Mouse (Mus musculus) mouse trophoblast stem cell (cell line): ENCODE measurements around the gene Inka1.

Experiments used
- in situ Hi-C, 2 experiments: fragments of 300-500 bp; cut with MseI, MboI; formaldehyde crosslinking; loops; 2 replicates in 1 of 2; 3 replicates in 1 of 2; pipeline ENCODE4 v1.15.1; 2025

Inka1 gene

DNA sequence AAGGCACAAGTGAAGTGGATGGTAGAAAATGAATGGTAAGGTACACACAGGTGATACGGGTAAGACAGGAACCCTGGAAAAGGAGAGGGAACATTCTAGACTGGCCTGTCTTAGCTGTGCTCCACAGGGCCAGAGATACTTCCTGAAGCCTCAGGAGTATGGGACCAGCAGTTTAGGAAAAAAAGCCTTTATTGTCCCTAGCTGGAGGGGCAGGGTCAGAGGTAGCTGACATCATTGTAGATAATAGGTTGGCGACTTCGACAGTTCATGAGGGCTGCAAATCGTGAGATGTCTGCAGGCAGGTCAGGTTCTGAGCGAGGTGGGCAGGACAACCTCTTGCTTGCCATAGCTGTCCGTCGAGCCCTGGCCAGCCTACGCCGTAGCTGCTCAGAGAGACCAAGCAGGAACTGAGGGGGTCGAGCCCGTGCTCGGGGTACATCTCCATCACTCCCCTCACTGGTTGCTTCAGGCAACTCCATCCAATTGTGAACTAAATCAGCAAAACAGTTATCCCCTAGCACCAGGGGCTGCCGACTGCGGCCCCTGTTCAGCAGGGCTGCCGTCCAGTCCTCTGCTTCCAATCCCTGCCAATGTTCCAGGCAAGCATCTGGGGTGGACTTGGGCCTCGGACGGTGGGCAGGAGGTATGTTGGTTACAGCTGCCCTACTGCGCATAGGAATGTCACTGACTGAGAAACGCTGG lies 1.5 kb downstream of the Inka1 start:
- in situ Hi-C loops: no loop called here

DNA sequence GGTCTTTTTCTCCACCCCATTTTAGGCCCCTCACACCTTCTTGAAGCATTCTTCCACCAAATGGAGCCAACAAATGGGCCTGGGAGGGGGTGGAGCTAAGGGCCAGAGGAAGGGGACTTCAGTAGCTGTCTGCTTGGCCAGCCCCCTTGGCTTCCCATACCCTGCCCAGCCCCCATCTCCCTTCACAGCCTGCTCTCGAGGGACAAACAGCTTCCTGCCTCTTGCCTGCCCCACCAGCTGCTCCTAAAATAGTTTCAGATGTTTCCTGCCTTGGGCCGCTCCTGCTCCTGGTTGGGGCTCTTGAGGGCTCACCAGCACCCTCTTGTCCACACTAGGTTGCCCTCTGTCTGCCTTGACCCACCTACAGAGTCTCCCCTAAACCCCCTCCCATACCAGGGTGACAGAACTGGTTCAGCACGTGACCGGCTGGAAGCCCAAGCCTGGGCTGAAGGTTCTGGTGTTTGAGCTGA lies 2.2 kb downstream of the Inka1 start:
- in situ Hi-C loops: no loop called here

DNA sequence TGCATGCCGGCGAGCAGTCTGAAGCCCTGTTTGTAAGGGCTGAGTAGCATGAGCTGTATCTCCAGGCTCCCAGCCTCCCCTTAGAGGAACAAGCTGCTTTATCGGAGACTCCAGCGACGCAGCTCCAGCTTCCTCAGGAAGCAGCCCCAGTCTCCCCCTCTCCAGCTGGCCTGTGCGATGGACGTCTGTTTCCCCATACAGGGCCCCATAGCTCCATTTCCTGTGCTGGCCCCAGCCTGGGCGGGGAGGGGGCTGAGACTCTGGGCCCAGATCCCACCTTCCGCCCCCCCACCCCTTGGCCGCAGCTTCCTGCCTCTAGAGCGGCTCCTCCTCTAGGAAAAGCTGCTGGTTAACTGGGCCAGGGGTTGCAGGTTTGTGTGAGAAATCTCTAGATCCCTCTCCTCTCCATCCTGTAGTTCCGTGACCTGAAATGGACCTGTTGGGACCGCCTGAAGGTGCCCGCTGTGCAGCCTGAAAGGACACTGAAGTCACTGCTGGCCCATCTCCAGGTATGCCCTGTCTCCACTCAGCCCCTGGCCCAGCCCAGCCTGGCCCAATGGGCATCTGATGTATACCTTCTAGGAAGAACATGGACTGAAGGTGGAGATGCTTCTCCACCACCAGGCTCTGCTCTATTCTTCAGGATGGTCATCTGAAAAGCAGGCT lies 2.9 kb downstream of the Inka1 start, which contains the start of gene Gm20661:
Gm20661 (plus strand) TSS at position 378 of the 666 bp plus-strand sequence.
- in situ Hi-C loops: no loop called here

DNA sequence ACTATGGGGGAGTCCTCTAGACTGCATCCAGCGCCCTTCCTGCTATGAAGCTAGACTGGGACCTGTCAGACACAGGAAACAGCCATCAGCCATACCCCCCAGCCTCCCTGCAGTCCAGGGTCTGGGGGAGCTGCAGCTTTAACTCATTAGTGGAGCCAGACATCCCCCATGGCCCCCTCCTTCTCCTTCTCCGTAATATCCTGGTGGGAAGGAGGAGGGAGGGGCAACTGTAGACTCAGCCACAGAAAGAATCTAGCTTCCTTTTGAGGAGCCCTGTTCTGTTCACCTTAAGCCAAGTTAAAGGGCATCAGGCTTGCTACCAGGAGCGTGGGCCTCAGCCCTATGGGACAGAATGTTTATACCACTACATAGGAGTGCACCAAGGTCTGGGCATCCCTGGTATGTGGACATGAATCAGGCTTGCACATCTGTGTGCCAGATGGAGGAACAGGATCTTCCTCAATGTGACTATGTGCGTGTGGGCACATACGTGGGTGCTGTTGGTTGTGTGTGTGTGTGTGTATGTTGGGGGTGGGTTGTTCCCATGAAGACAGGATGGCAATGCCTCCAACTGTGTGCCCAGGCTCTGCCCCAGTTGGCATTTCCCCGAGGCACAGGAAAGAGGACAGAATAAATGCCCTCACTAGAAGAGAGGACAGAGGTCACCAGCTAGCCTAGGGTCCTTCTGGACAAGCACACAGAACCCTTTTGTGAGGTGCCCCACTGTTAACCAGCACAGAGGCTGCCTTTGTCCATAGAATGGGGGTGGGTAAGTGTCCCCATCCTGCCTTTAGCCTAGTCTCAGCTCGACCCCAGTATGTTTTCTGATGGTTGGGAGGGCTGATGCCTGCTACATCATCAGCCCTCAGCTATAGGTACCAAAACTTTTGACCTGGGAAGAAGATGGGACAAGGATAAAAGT lies 3.7 kb downstream of the Inka1 start:
- in situ Hi-C loops: no loop called here

DNA sequence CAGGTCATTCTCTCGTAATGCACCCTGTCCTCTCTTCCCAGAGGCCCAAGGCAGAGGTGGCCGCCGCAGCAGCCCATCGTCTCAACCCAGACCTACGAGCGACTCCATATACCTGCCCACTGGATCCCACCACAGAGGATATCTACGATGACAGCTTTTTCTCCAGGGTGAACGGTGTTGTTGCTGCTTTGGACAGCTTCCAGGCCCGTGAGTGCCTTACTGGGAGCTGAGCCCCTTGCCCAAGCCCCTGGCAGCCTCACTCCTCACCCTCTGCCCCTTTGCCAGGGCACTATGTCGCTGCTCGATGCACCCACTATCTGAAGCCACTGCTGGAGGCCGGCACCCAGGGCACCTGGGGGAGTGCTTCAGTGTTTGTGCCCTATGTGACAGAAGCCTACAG lies 6.9 kb downstream of the Inka1 start:
- in situ Hi-C loops: no loop called here

DNA sequence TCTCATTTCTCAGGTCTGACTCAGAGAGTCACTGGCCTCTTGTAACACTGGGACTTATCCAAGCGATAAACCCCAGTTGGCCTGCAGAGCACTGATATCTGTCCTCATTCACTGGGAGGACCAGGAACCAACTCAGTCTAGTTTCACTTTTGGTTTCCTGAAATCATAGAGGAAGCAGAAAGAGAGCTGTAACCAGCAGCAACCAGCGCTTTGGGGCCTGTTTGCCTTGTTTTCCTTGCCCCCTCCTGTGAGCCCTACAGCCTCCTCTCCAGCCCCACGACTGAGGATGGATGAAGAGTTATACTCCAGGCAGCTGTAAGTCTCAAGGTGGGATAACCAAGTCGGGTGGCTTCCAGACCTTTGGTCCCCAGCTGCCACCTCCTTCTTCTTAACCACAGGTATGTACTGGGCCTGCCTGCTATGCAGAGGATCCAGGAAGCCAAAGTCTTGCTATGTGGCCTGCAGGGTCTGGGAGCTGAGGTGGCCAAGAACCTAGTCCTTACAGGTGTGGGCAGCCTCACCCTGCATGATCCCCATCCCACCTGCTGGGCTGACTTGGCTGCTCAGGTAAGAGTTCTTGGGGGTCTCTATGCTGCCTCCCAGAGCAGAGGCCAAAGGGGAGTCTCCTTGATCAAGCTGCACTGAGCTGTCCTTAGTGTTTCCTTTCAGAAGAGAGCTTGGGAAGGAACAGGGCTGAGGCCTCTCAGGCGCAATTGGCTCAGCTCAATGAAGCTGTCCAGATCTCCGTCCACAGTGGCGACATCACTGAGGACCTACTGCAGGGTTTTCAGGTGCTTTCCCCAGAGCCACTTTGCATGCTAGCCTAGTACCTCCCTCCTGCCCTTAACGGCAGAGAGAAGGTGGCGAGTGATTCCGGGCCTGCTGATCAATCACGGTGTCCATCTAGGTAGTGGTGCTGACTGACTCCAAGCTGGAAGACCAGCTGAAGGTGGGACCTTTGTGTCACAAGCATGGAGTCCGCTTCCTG lies 10.0 kb downstream of the Inka1 start, which contains the start of gene Uba7:
Uba7 (plus strand) TSS at position 107 of the 988 bp plus-strand sequence.
- in situ Hi-C loops: no loop called here

DNA sequence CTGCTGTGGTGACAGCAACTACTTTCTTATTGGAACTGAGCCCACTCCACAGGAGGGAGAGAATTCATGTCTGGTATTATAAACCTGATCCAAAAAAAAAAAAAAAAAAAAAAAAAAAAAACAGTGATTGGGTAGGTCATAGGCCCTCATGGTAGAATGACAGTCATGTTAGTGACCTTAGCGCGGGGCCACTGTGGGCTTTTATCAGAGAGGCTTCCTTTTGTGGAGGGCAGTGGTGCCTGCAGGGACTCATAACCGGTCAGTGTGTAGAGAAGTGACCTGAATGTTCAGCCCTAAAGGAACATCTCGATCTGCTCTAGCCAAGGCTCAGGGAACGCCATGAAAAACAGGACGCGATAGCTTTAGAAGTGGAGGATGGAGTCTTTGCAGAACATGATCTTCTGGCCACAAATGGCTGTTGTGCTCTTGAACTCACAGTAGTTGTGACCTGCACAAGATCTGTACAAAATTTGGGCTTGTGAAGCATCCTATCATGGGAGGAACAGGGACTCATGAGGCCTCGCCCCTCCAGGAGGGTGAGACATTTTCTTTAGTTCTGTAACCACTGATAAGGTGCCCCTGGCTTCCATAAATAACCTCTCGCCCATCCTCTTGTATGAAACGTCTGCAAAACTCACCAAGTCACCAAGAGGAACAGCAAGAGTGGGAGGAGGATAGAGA lies 11.0 kb downstream of the Inka1 start:
- in situ Hi-C loops: no loop called here

DNA sequence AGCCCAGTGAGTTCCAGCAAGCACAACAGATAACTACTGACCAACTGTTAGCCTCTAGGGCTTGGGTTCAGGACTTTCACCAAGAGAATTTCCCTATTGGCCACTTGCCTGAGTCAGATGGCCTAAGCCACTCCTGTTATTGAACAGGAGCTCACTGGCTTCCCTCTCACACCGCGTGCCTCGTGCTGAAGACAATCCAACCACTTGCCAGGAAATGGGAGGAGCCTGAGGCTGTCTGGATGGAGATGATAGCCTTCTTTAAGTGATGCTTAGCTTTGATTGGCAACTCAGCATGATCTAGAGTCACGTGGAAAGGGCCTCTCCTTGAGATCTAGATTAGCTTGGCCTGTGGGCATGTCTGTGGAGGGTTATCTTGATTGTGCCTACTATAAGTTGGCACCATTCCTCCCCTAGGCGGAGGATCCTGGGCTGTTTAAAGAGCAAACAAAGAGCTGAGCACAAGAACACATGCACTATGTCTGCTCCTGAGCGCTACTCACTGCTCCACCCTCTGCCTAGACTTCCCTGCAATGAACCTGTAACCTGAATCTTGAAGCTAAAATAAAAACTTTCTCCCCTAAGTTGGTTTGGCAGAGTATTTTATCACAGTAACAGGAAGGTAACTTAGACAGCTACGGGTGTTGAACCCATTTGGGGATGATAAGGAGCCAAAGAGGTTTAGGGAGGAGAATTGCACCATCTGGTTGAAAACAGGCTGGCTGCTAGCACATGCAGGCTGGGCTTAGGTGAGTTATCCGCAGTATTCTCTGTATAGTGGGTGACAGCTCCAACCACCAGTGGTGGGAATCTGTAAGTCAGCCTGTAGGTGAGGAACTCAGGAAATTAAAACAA lies 13.8 kb downstream of the Inka1 start:
- in situ Hi-C loops: no loop called here

DNA sequence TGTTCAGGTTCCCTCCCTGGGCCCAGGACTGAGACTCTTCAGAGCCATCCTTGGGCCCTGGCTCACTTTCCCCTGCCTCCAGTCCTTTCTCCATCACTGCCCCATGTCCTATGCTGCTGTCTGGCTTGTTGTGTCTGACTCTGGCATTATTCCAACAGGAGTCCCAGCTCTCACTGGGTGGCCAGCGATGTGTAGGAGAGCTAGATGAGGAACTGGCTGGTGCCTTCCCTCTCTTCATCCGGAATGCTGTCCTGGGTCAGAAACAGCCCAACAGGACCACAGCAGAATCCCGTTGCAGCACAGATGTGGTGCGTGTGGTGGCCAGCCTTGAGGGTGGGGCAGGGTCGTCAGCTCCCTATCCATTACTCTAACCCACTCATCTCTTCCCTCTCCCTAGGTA lies 15.4 kb downstream of the Inka1 start:
- in situ Hi-C loops: no loop called here

DNA sequence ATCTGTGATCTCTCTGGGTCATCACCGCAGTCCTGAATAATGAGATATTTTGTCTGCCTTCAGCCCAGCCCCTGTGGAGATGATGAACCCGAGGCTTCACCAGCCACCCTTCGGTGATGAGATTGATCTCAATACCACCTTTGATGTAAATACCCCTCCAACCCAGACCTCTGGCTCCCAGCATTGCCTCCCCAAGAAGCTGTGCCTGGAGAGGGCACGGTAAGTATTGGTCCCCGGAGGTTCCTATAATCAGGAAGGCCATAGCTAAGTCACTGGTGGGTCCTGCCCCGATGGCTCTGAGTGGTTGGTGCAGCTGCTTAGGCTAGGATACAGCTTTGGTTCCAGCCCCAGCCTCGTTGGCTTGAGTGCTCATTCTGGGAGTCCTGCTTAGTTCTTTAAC lies 17.1 kb downstream of the Inka1 start:
- in situ Hi-C loops: no loop called here

DNA sequence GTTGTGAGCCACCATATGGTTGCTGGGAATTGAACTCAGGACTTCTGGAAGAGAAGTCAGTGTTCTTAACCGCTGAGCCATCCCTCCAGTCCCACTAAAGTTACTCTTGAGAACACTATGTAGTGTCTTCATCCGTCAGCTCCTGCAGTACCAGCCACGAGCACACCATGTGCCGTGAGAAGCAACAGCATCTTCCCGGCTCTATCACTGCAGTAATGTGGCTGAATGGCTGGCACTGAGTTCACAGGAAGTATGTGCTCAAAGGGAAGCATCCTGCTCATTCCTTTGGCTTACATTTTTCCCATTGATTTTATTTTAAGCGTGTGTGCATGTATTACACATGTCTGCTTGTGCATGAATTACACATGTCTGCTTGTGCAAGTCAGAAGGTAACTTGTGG lies 18.2 kb downstream of the Inka1 start:
- in situ Hi-C loops: no loop called here

DNA sequence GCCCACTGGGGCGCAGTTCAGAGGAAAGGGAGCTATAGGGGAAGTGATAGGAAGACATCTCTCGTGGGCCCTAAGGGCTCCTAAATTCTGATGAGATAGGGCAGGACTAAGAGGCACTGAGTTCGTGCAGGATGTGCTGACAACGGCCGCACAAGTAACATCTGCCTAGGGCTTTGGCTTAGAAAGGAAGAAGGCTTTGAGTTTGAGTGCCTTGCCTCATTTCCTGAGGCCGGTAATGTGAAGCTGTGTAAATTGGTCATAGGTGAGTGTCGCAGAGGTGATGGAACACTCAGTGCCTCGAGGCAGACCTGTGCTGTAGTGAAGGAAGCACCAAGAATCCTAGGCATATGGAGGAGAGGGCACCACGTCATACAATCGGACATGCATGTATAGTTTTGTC lies 19.0 kb downstream of the Inka1 start:
- in situ Hi-C loops: no loop called here

DNA sequence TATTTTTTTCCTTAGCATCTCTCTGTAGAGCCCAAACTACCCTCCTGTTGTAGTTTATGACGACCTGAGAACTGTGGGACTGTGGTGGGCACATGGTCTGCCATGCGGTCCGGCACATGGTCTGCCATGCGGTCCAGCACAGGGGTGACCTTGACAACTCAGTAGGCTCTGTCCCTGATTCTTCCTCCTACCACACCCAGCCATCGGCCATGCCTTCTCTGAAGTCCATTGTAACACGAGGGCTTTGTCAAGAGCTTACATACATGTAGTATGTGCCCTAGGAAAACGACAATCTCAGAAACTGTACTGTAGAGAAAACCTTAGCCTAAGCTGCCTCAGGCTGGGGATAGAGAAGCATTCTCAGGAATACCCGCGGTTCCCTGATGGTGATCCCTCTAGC lies 21.0 kb downstream of the Inka1 start:
- in situ Hi-C loops: no loop called here

DNA sequence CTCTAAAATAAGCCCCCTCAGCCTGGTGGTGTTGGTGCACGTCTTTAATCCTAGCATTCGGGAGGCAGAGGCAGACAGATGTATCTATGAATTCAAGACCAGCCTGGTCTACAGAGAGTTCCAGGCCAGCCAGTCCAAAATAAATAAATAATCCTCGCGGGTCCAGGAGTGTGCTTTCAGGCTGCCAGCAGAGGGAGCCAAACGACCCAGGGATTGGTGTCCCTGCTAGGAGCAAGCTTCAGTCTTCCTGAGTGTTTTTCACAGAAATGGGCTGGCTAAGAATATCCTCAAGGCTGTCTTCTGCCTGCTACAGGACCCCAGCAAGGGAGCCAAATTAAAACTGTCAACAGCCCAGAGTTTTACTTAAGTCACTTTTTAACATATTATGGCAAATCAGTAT lies 22.0 kb downstream of the Inka1 start:
- in situ Hi-C loops: no loop called here

DNA sequence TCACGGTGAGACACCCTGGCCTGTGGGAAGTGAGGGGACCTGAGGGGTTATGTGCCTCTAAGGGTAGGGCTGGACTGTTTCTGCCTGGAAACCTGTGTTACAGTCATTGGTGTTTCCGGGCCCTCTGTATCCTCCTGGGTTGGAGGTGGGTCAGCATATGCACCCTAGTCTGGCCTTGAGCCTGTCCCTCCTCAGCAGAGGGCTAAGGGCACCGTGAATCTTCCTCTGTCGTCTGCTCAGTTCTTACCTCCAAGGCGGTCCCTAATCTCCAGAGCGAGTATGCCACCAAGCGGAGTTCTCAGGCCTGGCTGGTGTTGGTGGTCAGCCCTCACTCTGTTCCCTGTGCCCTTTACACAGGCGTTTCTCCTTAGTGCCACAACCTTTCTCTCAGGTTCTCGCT lies 22.8 kb downstream of the Inka1 start:
- in situ Hi-C loops: no loop called here

DNA sequence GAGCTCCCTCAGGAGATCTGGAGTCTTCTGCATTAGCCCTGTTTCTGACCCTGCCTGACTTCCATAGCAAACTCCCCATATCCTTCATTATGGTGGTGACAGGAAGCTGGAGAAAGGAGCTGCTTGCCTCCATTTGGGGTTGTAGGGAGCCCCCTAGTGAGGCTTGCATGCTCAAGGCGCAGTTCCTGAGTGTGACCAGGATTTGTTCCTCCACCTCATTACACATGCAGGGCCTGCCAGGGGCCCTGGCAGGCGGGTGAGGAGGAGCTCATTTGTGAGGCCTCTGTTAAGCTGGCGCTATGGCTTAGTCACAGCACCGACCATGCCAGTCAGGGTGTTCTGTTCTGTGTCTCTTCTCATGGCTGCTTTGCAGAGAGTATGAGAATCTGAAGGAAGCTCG lies 23.8 kb downstream of the Inka1 start:
- in situ Hi-C loops: no loop called here

DNA sequence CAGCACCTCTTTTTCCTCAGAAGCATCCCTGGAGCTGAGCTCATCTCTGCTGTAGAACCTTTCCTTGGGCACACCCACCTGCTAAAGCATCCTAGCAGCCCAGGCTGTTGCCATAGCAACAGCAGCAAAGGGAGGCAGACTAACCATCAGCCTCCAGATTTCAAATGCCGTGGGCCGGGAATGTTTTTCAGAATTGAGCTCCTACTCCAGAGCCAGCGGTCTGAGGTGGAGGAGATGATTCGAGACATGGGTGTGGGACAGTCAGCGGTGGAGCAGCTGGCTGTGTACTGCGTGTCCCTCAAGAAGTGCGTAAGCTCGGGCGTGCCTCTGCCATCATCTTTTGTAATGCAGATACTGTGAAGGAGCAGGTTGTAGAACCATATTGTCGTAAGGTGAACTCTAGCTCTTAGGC lies 24.3 kb downstream of the Inka1 start:
- in situ Hi-C loops: no loop called here

DNA sequence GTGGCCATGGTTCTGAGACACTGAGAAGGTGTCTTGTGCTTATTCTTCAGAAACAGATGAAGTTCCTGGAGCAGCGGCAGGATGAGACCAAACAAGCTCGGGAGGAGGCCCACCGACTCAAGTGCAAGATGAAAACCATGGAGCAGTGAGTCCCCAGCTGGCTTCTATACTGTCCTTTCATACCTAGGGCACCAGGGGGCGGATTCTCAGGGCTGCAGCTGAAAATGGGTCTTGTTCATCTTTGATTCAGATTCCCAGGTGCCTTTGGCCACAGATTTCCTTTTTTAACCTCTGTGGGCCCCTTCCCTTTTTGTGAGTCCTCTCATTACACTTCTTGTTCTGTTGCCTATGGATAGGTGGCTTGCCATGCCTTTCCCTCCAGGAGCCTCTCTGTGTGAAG lies 24.8 kb downstream of the Inka1 start:
- in situ Hi-C loops: no loop called here

DNA sequence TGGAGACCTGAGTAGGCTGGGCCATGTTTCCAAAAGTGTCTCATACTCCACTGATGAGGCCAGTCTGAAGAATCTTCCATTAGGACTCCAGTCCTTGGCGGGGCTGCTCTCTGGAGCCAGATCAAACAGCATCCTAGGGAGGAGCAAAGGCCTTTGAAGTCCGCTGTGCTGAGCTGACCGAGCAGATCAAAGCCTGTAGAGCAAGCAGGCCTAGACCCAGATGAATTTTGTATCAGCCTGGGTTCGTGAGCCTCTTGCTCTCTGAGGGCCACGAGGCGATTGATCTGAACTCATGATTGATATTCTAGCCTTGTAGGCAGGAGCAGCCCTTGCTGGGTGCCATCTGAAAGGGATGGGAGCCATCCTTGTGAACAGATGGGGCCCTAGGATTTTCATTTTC lies 25.8 kb downstream of the Inka1 start:
- in situ Hi-C loops: no loop called here

DNA sequence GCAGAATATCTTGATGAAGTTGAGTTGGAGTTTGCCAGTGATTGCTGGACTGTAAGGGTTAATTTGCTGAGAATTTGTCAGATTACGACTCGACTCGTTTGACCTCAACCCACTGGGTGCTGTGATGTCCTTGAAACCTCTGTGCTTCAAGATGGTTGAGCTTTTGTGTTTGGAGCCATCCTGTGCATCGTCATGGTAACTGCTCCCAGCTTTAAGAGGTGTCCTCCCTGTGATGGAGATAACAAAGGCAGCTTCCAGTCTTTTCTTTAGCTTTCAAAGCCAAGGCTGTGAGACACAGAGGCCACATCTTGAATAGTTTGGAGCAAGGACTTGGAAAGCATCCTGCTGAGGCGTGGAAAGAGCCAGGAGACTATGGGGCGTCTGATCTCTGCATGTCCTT lies 28.5 kb downstream of the Inka1 start:
- in situ Hi-C loops: no loop called here
